Mouse (Mus musculus) WW6 (cell line): Measurements from ENCODE around the gene Gm21319.
"Not testable (repeated sequence)": the region's sequence is repeated elsewhere in the genome, so short reads cannot be mapped to it uniquely, and the experiment has no call there.

ENCODE experiments used
- DNase-seq: peaks from one replicate; pipeline ENCODE4 v3.0.0-alpha.2; 2013; ENCODE audit warnings: low read depth, low spot score

Gene Gm21319

DNA sequence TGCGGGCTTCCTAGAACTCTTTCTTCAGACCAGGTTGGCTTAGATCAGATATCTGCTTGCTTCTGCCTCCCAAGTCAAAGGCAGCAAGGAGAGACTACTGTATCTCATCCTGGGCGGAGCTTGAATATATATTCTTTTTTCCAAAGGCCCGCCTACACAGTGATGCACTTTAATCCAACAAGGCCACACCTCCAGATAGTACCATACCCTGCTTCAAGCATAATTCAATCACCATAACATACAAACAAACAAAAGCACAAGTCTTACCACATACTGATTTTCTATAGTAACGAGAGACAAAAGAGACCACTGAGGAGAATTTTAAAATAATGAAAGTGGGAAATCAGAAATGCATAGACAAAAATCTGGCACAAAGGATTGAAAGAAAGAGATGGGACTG is at the start of gene Gm21319:
Gene Gm21319 (minus strand): TSS at position 101 of the 400 bp plus-strand sequence.
- DNase-seq, result not testable (repeated sequence)

DNA sequence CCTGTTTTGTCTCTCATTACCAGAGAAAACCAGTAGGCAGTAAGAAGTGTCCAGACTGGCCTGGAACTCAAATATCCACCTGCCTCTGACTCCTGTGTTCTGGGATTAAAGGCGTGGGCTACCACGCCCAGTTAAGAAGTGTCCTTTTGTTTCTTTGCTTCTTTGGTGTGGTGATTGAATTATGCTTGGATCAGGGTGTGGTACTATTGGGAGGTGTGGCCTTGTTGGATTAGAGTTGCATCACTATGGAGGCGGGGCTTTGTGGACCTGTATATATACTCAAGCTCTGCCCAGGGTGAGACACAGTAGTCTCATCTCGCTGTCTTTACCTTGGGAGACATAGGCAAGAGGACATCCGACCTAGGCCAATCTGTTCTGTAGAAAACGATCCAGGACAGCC is 40.7 kb upstream of the Gm21319 start, which contains the start of gene BB287469:
Gene BB287469 (plus strand): TSS at position 301 of the 400 bp plus-strand sequence.
- not testable (repeated sequence) for DNase-seq

DNA sequence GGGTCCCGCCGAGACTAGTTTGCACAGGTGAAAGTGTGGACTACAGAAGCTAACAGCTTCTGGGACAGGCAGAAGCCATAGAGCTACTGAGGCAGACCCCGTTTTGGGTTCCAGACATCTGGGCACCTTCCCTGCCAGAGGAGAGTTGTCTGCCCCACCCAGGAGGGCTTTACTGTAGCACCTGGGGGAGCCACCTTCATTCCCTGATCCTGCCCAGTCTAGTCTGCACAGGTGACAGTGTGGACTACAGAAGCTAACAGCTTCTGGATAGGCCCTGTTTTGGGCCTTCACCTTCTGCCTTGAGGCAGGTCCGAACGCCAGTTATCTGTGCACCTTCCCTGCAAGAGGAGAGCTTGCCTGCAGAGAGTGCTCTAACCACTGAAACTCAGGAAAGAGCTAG is 22.4 kb upstream of the Gm21319 start:
- DNase-seq, result not testable (repeated sequence)

DNA sequence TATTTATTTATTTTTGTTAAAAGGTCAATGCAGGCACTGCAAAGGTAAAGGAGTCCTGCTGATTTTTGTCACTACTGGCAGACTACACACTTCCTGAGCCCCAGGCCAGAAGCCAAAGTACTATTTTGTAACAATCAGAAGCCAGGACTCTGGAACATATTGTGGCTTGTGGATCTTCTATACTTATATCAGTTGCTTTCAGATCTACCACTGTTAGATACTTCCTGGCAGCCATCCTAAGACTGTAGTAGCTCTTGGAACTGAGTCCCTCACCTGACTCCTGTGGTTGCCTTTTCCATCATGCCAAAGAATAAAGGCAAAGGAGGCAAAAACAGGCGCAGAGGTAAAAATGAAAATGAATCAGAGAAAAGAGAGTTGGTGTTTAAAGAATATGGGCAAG is 19.7 kb upstream of the Gm21319 start, which contains the start of gene Gm21936:
Gene Gm21936 (plus strand): TSS at position 301 of the 400 bp plus-strand sequence.
- not testable (repeated sequence) for DNase-seq
